9 mouse cellular contexts compared by ENCODE assay signal in genomic region chr16:17804449-17804912, GRCm38 (mm10). TPM values are rescaled to one million over a fixed set of nuclear protein-coding genes. Genes with fewer than 3 reads are reported as not detected.
DNase-seq lines count a peak whose midpoint lies in the region; ATAC-seq and TF ChIP-seq lines count a peak whose summit lies in the region.
"Had no signal": no experiment of that assay in that cellular context is flagged by ENCODE, and none has a peak within 500 bp of the region (broad histone marks: within the 10 kb centered on the region; RNA-seq: fewer than 3 reads in every experiment).

No protein-coding gene starts in this region.

- peaks cover 42% of the 10 kb centered on the region; the same call in 1 of the 2 replicates for H3K27me3 ChIP-seq in thymus, adult 2 months (ENCODE audit: control insufficient read depth, insufficient read depth, low read length)
- H3K27me3 ChIP-seq in intestine, embryonic 16.5 days (replicated peaks; ENCODE audit: control insufficient read depth, insufficient read depth, low read length) = peaks cover 51% of the 10 kb centered on the region
- peaks cover 51% of the 10 kb centered on the region for H3K27me3 ChIP-seq in midbrain, embryonic 16.5 days (ENCODE audit: control insufficient read depth, insufficient read depth, low read depth, low read length)

- no peak overlapping the region for H3K27ac ChIP-seq in thymus, adult 2 months (ENCODE audit: control insufficient read depth, insufficient read depth, low read length)
- no peak overlapping the region for H3K27ac ChIP-seq in intestine, embryonic 16.5 days (ENCODE audit: low read length)
- no peak overlapping the region for H3K27ac ChIP-seq in midbrain, embryonic 16.5 days (ENCODE audit: low read length)

- no peak for TF ChIP-seq POLR2A in thymus, adult 2 months (IDR thresholded peaks at IDR 0.05; ENCODE audit: control insufficient read depth, extremely low read depth, insufficient read depth, low read length, poor library complexity)

- peak; percentile 20 for ATAC-seq in intestine, embryonic 16.5 days
- no peak for ATAC-seq in midbrain, embryonic 16.5 days

- peak overlapping the region; percentile 27; the same call in 1 of the 2 replicates for H3K9ac ChIP-seq in intestine, embryonic 16.5 days (ENCODE audit: low read depth, low read length)
- H3K9ac ChIP-seq in midbrain, embryonic 16.5 days (ENCODE audit: low read depth, low read length) = peak overlapping the region; percentile 33

- H3K4me2 ChIP-seq in intestine, embryonic 16.5 days (ENCODE audit: low read depth, low read length) = peak overlapping the region; percentile 65
- H3K4me2 ChIP-seq in midbrain, embryonic 16.5 days (ENCODE audit: low read length) = peak overlapping the region; percentile 49

- WGBS in thymus, adult 2 months = 3% methylated on average over 33 of the region's 33 CpGs
- WGBS in intestine, embryonic 16.5 days = 11% methylated on average over 33 of the region's 33 CpGs
- WGBS in midbrain, embryonic 16.5 days = 2% methylated on average over 32 of the region's 33 CpGs

- H3K4me1 ChIP-seq in thymus, adult 2 months (replicated peaks; ENCODE audit: control insufficient read depth, insufficient read depth, low read length) = peaks cover 30% of the 10 kb centered on the region
- peaks cover 75% of the 10 kb centered on the region for H3K4me1 ChIP-seq in intestine, embryonic 16.5 days (ENCODE audit: control insufficient read depth, insufficient read depth, low read length)
- peaks cover 34% of the 10 kb centered on the region for H3K4me1 ChIP-seq in midbrain, embryonic 16.5 days (ENCODE audit: control insufficient read depth, insufficient read depth, low read length)

- peak; percentile 32 to 35 for DNase-seq in adrenal gland, adult 18-20 months (ENCODE audit: low spot score in 2 of 2)
- DNase-seq in adrenal gland, postnatal 4 days (ENCODE audit: low spot score in 2 of 2) = no peak
- peak; percentile 25 for DNase-seq in thymus, adult 2 months
- DNase-seq in thymus, adult 18-20 months = no peak
- DNase-seq in layer of hippocampus, postnatal 14 days (ENCODE audit: low spot score in 2 of 2) = no peak
- no peak for DNase-seq in layer of hippocampus, adult 9-11 months

- TF ChIP-seq CTCF in thymus, adult 2 months (IDR thresholded peaks at IDR 0.05; ENCODE audit: borderline replicate concordance, control insufficient read depth, extremely low read depth, insufficient read depth, low read length, poor library complexity) = no peak

- H3K36me3 ChIP-seq in thymus, adult 2 months (ENCODE audit: control insufficient read depth, insufficient read depth, low read length) = no peaks in the 10 kb centered on the region
- peaks cover 6% of the 10 kb centered on the region; the same call in 1 of the 2 replicates for H3K36me3 ChIP-seq in intestine, embryonic 16.5 days (ENCODE audit: control insufficient read depth, insufficient read depth, low read length)
- H3K36me3 ChIP-seq in midbrain, embryonic 16.5 days (ENCODE audit: control insufficient read depth, insufficient read depth, low read length) = no peaks in the 10 kb centered on the region

- peak overlapping the region; percentile 41 for H3K4me3 ChIP-seq in thymus, adult 2 months (ENCODE audit: control insufficient read depth, insufficient read depth, low read length)
- peak overlapping the region; percentile 40 for H3K4me3 ChIP-seq in intestine, embryonic 16.5 days (ENCODE audit: low read length)
- H3K4me3 ChIP-seq in midbrain, embryonic 16.5 days (ENCODE audit: low read depth, low read length) = peak overlapping the region; percentile 25

- no peaks in the 10 kb centered on the region for H3K9me3 ChIP-seq in intestine, embryonic 16.5 days (ENCODE audit: control insufficient read depth, low read length)
- H3K9me3 ChIP-seq in midbrain, embryonic 16.5 days (replicated peaks; ENCODE audit: control insufficient read depth, low read length, poor library complexity, severe bottlenecking) = no peaks in the 10 kb centered on the region

RNA-seq across cellular contexts. Expression of gene Scarf2, which starts 7.4 kb away (rescaled TPM):
- 10 to 100 TPM in 1 of 2 experiments, 1 to 10 TPM in 1; 9.5 to 11.7 TPM for total RNA-seq in adrenal gland, adult 18-20 months (2021)
- total RNA-seq in adrenal gland, postnatal 4 days (2021) = 10 to 100 TPM; 29.3 to 33.9 TPM
- polyA plus RNA-seq in thymus, adult 2 months (2012; rRNA removed) = 41.0 and 41.2 TPM in 2 replicates
- 4.4 and 5.7 TPM in 2 replicates for polyA plus RNA-seq in intestine, embryonic 16.5 days (2015; fragmentation: Nextera tagmentation; extraction: Ambion mirVana)
- polyA plus RNA-seq in midbrain, embryonic 16.5 days (2015; fragmentation: Nextera tagmentation; extraction: Ambion mirVana) = 0.88 and 1.2 TPM in 2 replicates
- 1 to 10 TPM; 3.9 TPM for total RNA-seq in layer of hippocampus, postnatal 14 days (2021)

RNA-seq across cellular contexts. Expression of gene B830017H08Rik, which starts 28.4 kb away (rescaled TPM):
- total RNA-seq in adrenal gland, adult 18-20 months (2021) = not detected
- total RNA-seq in adrenal gland, postnatal 4 days (2021) = under 1 TPM in 1 of 2 experiments, not detected in 1; 0.62 TPM
- not detected in 2 replicates for polyA plus RNA-seq in thymus, adult 2 months (2012; rRNA removed)
- not detected in 2 replicates for polyA plus RNA-seq in intestine, embryonic 16.5 days (2015; fragmentation: Nextera tagmentation; extraction: Ambion mirVana)
- 3.8 and 4.2 TPM in 2 replicates for polyA plus RNA-seq in midbrain, embryonic 16.5 days (2015; fragmentation: Nextera tagmentation; extraction: Ambion mirVana)
- total RNA-seq in layer of hippocampus, postnatal 14 days (2021) = 1 to 10 TPM; 5.8 to 6.3 TPM
- polyA plus RNA-seq: large intestine, adult 2 months had no signal

RNA-seq across cellular contexts. Expression of gene Car15, which starts 33.7 kb away (rescaled TPM):
- 1 to 10 TPM; 1.8 to 2.2 TPM for total RNA-seq in adrenal gland, adult 18-20 months (2021)
- 1 to 10 TPM; 2.9 to 8.8 TPM for total RNA-seq in adrenal gland, postnatal 4 days (2021)
- polyA plus RNA-seq in thymus, adult 2 months (2012; rRNA removed) = 22.4 and 27.4 TPM in 2 replicates
- 1.1 and 1.2 TPM in 2 replicates for polyA plus RNA-seq in intestine, embryonic 16.5 days (2015; fragmentation: Nextera tagmentation; extraction: Ambion mirVana)
- polyA plus RNA-seq in midbrain, embryonic 16.5 days (2015; fragmentation: Nextera tagmentation; extraction: Ambion mirVana) = 3.3 and 4.4 TPM in 2 replicates
- total RNA-seq in layer of hippocampus, postnatal 14 days (2021) = 10 to 100 TPM; 12.9 to 13.8 TPM

RNA-seq across cellular contexts. Expression of gene Klhl22, which starts 45.1 kb away (rescaled TPM):
- 10 to 100 TPM; 29.8 to 38.3 TPM for total RNA-seq in adrenal gland, adult 18-20 months (2021)
- 10 to 100 TPM; 52.3 TPM for total RNA-seq in adrenal gland, postnatal 4 days (2021)
- polyA plus RNA-seq in thymus, adult 2 months (2012; rRNA removed) = 72.7 and 75.1 TPM in 2 replicates
- polyA plus RNA-seq in intestine, embryonic 16.5 days (2015; fragmentation: Nextera tagmentation; extraction: Ambion mirVana) = 56.5 and 59.2 TPM in 2 replicates
- 86.0 and 89.4 TPM in 2 replicates for polyA plus RNA-seq in midbrain, embryonic 16.5 days (2015; fragmentation: Nextera tagmentation; extraction: Ambion mirVana)
- total RNA-seq in layer of hippocampus, postnatal 14 days (2021) = 100 to 1,000 TPM in 1 of 2 experiments, 10 to 100 TPM in 1; 91.8 to 108 TPM

Comparison
In these comparisons a context has a peak if more than half of its experiments do, and no peak if none do; other contexts are left out.
1. DNase-seq: peak in adrenal gland, adult 18-20 months (2 of 2) and thymus, adult 2 months (single experiment); none in adrenal gland, postnatal 4 days (0 of 2), thymus, adult 18-20 months (0 of 2), layer of hippocampus, postnatal 14 days (0 of 2) and layer of hippocampus, adult 9-11 months (single experiment).
2. RNA of gene B830017H08Rik, which starts 28.4 kb away (total RNA-seq): 5.8 to 6.3 TPM in layer of hippocampus, postnatal 14 days; 0.62 TPM in adrenal gland, postnatal 4 days and not detected in adrenal gland, adult 18-20 months; every median in the first group is over 4 times any median in the second.
3. Peak in every context shown above with its lines, with median percentiles within 50 percentile points of each other: H3K4me3 ChIP-seq.